Mouse (Mus musculus) hindbrain, postnatal 0 days (tissue): ENCODE data around the gene Supt5. TPM values are rescaled to one million over a fixed set of nuclear protein-coding genes. Genes with fewer than 3 reads are reported as not detected.

Source experiments
- ATAC-seq: fragments of 200-750 bp; cut with Nextera tagmentation; 2 replicates; pipeline ENCODE4 v1.8.0; 2017; ENCODE audit warnings: mild to moderate bottlenecking, moderate TSS enrichment, moderate library complexity
- DNase-seq: peaks from one replicate; pipeline ENCODE4 v3.0.0-alpha.2; 2015; ENCODE audit warnings: low spot score
- H3K27ac ChIP-seq: fragments of 300-500 bp; sonication (generic); 2 replicates; pipeline ENCODE4 v1.5.1; 2014; ENCODE audit warnings: mild to moderate bottlenecking
- H3K27me3 ChIP-seq: fragments of 300-500 bp; sonication (generic); 2 replicates; pipeline ENCODE4 v1.6.1; 2014; ENCODE audit warnings: low read length, mixed read lengths; ENCODE audit not compliant: insufficient read depth
- H3K36me3 ChIP-seq: fragments of 300-500 bp; sonication (generic); 2 replicates; pipeline ENCODE4 v1.6.1; 2014; ENCODE audit warnings: low read length, mixed read lengths; ENCODE audit not compliant: insufficient read depth
- H3K4me1 ChIP-seq: fragments of 300-500 bp; sonication (generic); 2 replicates; pipeline ENCODE4 v1.6.1; 2014; ENCODE audit warnings: antibody characterized with exemption, low read length, mixed read lengths; ENCODE audit not compliant: insufficient read depth
- H3K4me2 ChIP-seq: fragments of 300-500 bp; sonication (generic); 2 replicates; pipeline ENCODE4 v1.6.1; 2014; ENCODE audit warnings: low read depth, mild to moderate bottlenecking, low read length, moderate library complexity, mixed read lengths
- H3K4me3 ChIP-seq: fragments of 300-500 bp; sonication (generic); 2 replicates; pipeline ENCODE4 v1.5.1; 2014; ENCODE audit warnings: low read length
- H3K9ac ChIP-seq: fragments of 300-500 bp; sonication (generic); replicated peaks from 2 replicates; pipeline ENCODE4 v1.6.1; 2014; ENCODE audit warnings: mild to moderate bottlenecking, low read length, moderate library complexity, mixed read lengths
- H3K9me3 ChIP-seq: fragments of 300-500 bp; sonication (generic); 2 replicates; pipeline ENCODE4 v1.6.1; 2016; ENCODE audit warnings: low read length, mixed read lengths
- CTCF ChIP-seq: IDR thresholded peaks from 2 replicates; pipeline ENCODE4 v1.5.1; 2016; ENCODE audit warnings: antibody characterized with exemption, control low read depth, low read depth
- WGBS: fragments of 180-500 bp; shearing (Covaris S2); extraction: QIAGEN DNeasy Blood & Tissue Kit; methylation state at CpG from one replicate; pipeline ENCODE4 v1.1.7; 2014; 5-methylcytosine and 5-hydroxymethylcytosine counted together
- polyA plus RNA-seq: library from polyadenylated mRNA; unstranded; fragments of >200 nt; fragmentation: Nextera tagmentation; extraction: Ambion mirVana; gene quantifications from 2 replicates; pipeline ENCODE4 v1.2.1, GENCODE M21; 2015
- total RNA-seq: library from RNA; depleted of rRNA; stranded (reverse); fragments of >200 nt; gene quantifications from 2 replicates; pipeline ENCODE4 v1.2.3, GENCODE M21; 2014

The Supt5 gene
- total and polyA plus RNA-seq, 2 experiments from 2014 or later: 76.5 to 104 TPM

- H3K4me2 ChIP-seq: no peak overlapping the region
- H3K9me3 ChIP-seq: no peaks in the 10 kb centered on the region
- ATAC-seq: no peak
- 92% methylated on average over 17 of the region's 17 CpGs for WGBS
- no peak for DNase-seq
- H3K9ac ChIP-seq: no peak overlapping the region
- no peak overlapping the region for H3K27ac ChIP-seq
- H3K27me3 ChIP-seq: no peaks in the 10 kb centered on the region
- H3K36me3 ChIP-seq: peaks cover 89% of the 10 kb centered on the region
- TF ChIP-seq CTCF: no peak
- no peaks in the 10 kb centered on the region for H3K4me1 ChIP-seq
- H3K4me3 ChIP-seq: no peak overlapping the region
These were observed 19.8 kb downstream of the Supt5 start for GRCm38 (mm10) chr7:28318714-28319113.

- H3K27ac ChIP-seq: no peak overlapping the region
- no peak overlapping the region for H3K9ac ChIP-seq
- no peaks in the 10 kb centered on the region for H3K9me3 ChIP-seq
- H3K4me3 ChIP-seq: no peak overlapping the region
- ATAC-seq (no peak), DNase-seq (no peak)
- WGBS: 92% methylated on average over 3 of the region's 3 CpGs
- no peaks in the 10 kb centered on the region for H3K4me1 ChIP-seq
- TF ChIP-seq CTCF: no peak
- H3K27me3 ChIP-seq: no peaks in the 10 kb centered on the region
- peaks cover 82% of the 10 kb centered on the region for H3K36me3 ChIP-seq
- H3K4me2 ChIP-seq: no peak overlapping the region
These were observed 20.5 kb downstream of the Supt5 start for GRCm38 (mm10) chr7:28318036-28318435.

GRCm38 (mm10) chr7:28311926-28312543 is 26.5 kb downstream of the Supt5 start, which contains the start of gene Timm50:
Gene Timm50, minus strand, starts transcription at chr7:28312072.
- peaks cover 38% of the 10 kb centered on the region for H3K36me3 ChIP-seq
- no peak for TF ChIP-seq CTCF
- peak within 1 kb of the TSS; percentile 67 for H3K27ac ChIP-seq
- 0 out of 2 replicates have a peak, but pooled peaks cover 6% of the 10 kb centered on the region for H3K4me1 ChIP-seq
- H3K4me2 ChIP-seq: peak within 1 kb of the TSS; percentile 84
- peak within 1 kb of the TSS; percentile 72 for H3K4me3 ChIP-seq
- no peaks in the 10 kb centered on the region for H3K9me3 ChIP-seq
- H3K9ac ChIP-seq: peak within 1 kb of the TSS; percentile 79
- DNase-seq (peak; percentile 99), ATAC-seq (peak; percentile 97)
- H3K27me3 ChIP-seq: no peaks in the 10 kb centered on the region
- WGBS: under 1% methylated on average over 45 of the region's 45 CpGs

- Histone ChIP-seq H3K4me1 (0 out of 2 replicates have a peak, but pooled peaks cover 6% of the 10 kb centered on the region), H3K4me2 (peak overlapping the region; percentile 84), H3K9ac (peak overlapping the region; percentile 79), H3K27me3 (no peaks in the 10 kb centered on the region), H3K36me3 (peaks cover 35% of the 10 kb centered on the region), H3K9me3 (no peaks in the 10 kb centered on the region), H3K4me3 (peak overlapping the region; percentile 72), H3K27ac (peak overlapping the region; percentile 67)
- TF ChIP-seq CTCF: no peak
- WGBS: 5% methylated on average over 35 of the region's 35 CpGs
- DNase-seq (peak; percentile 6), ATAC-seq (peak; percentile 77)
These were observed 27.2 kb downstream of the Supt5 start for GRCm38 (mm10) chr7:28311151-28311925.

- WGBS: 41% methylated on average over 9 of the region's 9 CpGs
- H3K9me3 ChIP-seq: no peaks in the 10 kb centered on the region
- H3K9ac ChIP-seq: no peak overlapping the region
- DNase-seq: peak; percentile 42
- no peak overlapping the region for H3K4me2 ChIP-seq
- no peaks in the 10 kb centered on the region for H3K27me3 ChIP-seq
- H3K27ac ChIP-seq: no peak overlapping the region
- no peak for ATAC-seq
- H3K4me3 ChIP-seq: no peak overlapping the region
- 0 out of 2 replicates have a peak, but pooled peaks cover 6% of the 10 kb centered on the region for H3K4me1 ChIP-seq
- TF ChIP-seq CTCF: no peak
- H3K36me3 ChIP-seq: peaks cover 34% of the 10 kb centered on the region
These were observed 28.8 kb downstream of the Supt5 start for GRCm38 (mm10) chr7:28309737-28310136.

- H3K4me3 ChIP-seq: no peak overlapping the region
- no peak for TF ChIP-seq CTCF
- H3K4me1 ChIP-seq: 0 out of 2 replicates have a peak, but pooled peaks cover 12% of the 10 kb centered on the region
- H3K9ac ChIP-seq: no peak overlapping the region
- H3K36me3 ChIP-seq: peaks cover 28% of the 10 kb centered on the region
- no peak for ATAC-seq
- no peak overlapping the region for H3K4me2 ChIP-seq
- no peaks in the 10 kb centered on the region for H3K27me3 ChIP-seq
- no peak for DNase-seq
- H3K27ac ChIP-seq: no peak overlapping the region
- no peaks in the 10 kb centered on the region for H3K9me3 ChIP-seq
- 89% methylated on average over 8 of the region's 8 CpGs for WGBS
These were observed 32.3 kb downstream of the Supt5 start for GRCm38 (mm10) chr7:28306216-28306615.

- no peak overlapping the region for H3K4me2 ChIP-seq
- peaks cover 28% of the 10 kb centered on the region for H3K36me3 ChIP-seq
- H3K9ac ChIP-seq: no peak overlapping the region
- DNase-seq (peak; percentile 43), ATAC-seq (no peak)
- no peaks in the 10 kb centered on the region for H3K9me3 ChIP-seq
- H3K4me3 ChIP-seq: no peak overlapping the region
- no peaks in the 10 kb centered on the region for H3K27me3 ChIP-seq
- no peak for TF ChIP-seq CTCF
- 0 out of 2 replicates have a peak, but pooled peaks cover 8% of the 10 kb centered on the region for H3K4me1 ChIP-seq
- 72% methylated on average over 10 of the region's 10 CpGs for WGBS
- no peak overlapping the region for H3K27ac ChIP-seq
These were observed 32.9 kb downstream of the Supt5 start for GRCm38 (mm10) chr7:28305641-28306040.
